Comparison of ENCODE assay signal across 8 mouse cellular contexts in genomic region chr7:109255506-109256352, GRCm38 (mm10).
DNase-seq lines count a peak whose midpoint lies in the region; ATAC-seq lines count a peak whose summit lies in the region.

No protein-coding gene starts in this region.

- H3K4me2 ChIP-seq in limb, embryonic 11.5 days (ENCODE audit: low read depth, severe bottlenecking): peak overlapping the region; percentile 20; the same call in 1 of the 2 replicates
- peak overlapping the region; percentile 16 for H3K4me2 ChIP-seq in midbrain, embryonic 16.5 days (ENCODE audit: low read length)

- H3K4me1 ChIP-seq in limb, embryonic 11.5 days (ENCODE audit: control insufficient read depth, insufficient read depth, low read length): no peaks in the 10 kb centered on the region
- H3K4me1 ChIP-seq in midbrain, embryonic 16.5 days (ENCODE audit: control insufficient read depth, insufficient read depth, low read length): peaks cover 7% of the 10 kb centered on the region; the same call in 1 of the 2 replicates

- H3K9ac ChIP-seq in limb, embryonic 11.5 days (ENCODE audit: low read length): no peak overlapping the region
- no peak overlapping the region for H3K9ac ChIP-seq in midbrain, embryonic 16.5 days (ENCODE audit: low read depth, low read length)

- no peak overlapping the region for H3K4me3 ChIP-seq in limb, embryonic 11.5 days (ENCODE audit: low read depth, low read length)
- no peak overlapping the region for H3K4me3 ChIP-seq in midbrain, embryonic 16.5 days (ENCODE audit: low read depth, low read length)

- H3K27ac ChIP-seq in limb, embryonic 11.5 days (replicated peaks; ENCODE audit: low read depth, low read length): no peak overlapping the region
- H3K27ac ChIP-seq in midbrain, embryonic 16.5 days (ENCODE audit: low read length): no peak overlapping the region

- no peaks in the 10 kb centered on the region for H3K36me3 ChIP-seq in limb, embryonic 11.5 days (ENCODE audit: control insufficient read depth, insufficient read depth, low read length)
- H3K36me3 ChIP-seq in midbrain, embryonic 16.5 days (ENCODE audit: control insufficient read depth, insufficient read depth, low read length): no peaks in the 10 kb centered on the region

- 20% methylated on average over 28 of the region's 28 CpGs for WGBS in limb, embryonic 11.5 days
- 12% methylated on average over 28 of the region's 28 CpGs for WGBS in midbrain, embryonic 16.5 days

- peak; percentile 91 for ATAC-seq in common myeloid progenitor, adult 5-6 weeks (replicated peaks; ENCODE audit: low read depth, poor library complexity, severe bottlenecking)
- peak; percentile 92 for ATAC-seq in granulocyte monocyte progenitor cell, adult 5-6 weeks (replicated peaks; ENCODE audit: poor library complexity, severe bottlenecking)
- no peak for ATAC-seq in limb, embryonic 11.5 days (ENCODE audit: insufficient number of reproducible peaks, low FRiP score, low TSS enrichment, low read depth)
- ATAC-seq in midbrain, embryonic 16.5 days: peak; percentile 77
- ATAC-seq in monocyte, adult 5-6 weeks (replicated peaks; ENCODE audit: insufficient number of reproducible peaks, low FRiP score, low TSS enrichment, poor library complexity, severe bottlenecking): no peak

- no peaks in the 10 kb centered on the region for H3K9me3 ChIP-seq in limb, embryonic 11.5 days (ENCODE audit: control insufficient read depth, low read length)
- H3K9me3 ChIP-seq in midbrain, embryonic 16.5 days (replicated peaks; ENCODE audit: control insufficient read depth, low read length, poor library complexity, severe bottlenecking): no peaks in the 10 kb centered on the region

- DNase-seq in adrenal gland, adult 2 months: peak; percentile 72
- DNase-seq in kidney, adult 18-20 months: peak; percentile 59
- peak; percentile 77 for DNase-seq in limb, embryonic 11.5 days (ENCODE audit: low spot score)
- DNase-seq in spleen, postnatal 14 days (ENCODE audit: low spot score in 2 of 2): peak; percentile 44 to 70

- no peaks in the 10 kb centered on the region for H3K27me3 ChIP-seq in limb, embryonic 11.5 days (ENCODE audit: control insufficient read depth, insufficient read depth, low read length)
- no peaks in the 10 kb centered on the region for H3K27me3 ChIP-seq in midbrain, embryonic 16.5 days (ENCODE audit: control insufficient read depth, insufficient read depth, low read depth, low read length)

Comparison
In these comparisons a context has a peak if more than half of its experiments do, and no peak if none do; other contexts are left out.
1. ATAC-seq: peak in common myeloid progenitor, adult 5-6 weeks (single experiment), granulocyte monocyte progenitor cell, adult 5-6 weeks (single experiment) and midbrain, embryonic 16.5 days (single experiment); none in limb, embryonic 11.5 days (single experiment) and monocyte, adult 5-6 weeks (single experiment).
2. Peak in every context shown above with its lines, with median percentiles within 50 percentile points of each other: DNase-seq.